Mouse (Mus musculus) right cerebral cortex, adult 2 months (tissue): Measurements from ENCODE around the gene Ets1.

Experiments
- DNase-seq, 2 experiments: peaks; one replicate each; pipeline ENCODE4 v3.0.0; 2021 to 2022; ENCODE audit warnings: low spot score in 2 of 2

The Ets1 gene

DNA sequence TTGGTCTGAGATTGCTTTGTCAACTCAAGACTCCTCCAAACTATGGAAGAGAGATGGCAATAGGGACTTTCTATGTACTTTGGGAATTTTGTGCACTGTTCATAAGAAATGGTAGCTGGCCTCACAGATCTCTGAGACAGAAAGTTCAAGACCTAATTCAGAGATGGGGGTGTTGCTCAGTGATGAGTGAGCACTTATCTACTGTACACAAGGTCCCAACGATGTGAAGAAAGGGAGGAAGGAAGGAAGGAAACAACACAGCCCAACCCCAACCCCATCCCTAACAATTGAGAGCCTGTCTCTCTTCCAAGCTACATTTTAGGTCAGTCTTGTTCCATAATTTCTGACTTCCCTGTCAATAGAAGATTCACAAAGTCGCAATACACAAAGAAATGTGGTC is 125.3 kb downstream of the Ets1 start:
- DNase-seq = no peak

DNA sequence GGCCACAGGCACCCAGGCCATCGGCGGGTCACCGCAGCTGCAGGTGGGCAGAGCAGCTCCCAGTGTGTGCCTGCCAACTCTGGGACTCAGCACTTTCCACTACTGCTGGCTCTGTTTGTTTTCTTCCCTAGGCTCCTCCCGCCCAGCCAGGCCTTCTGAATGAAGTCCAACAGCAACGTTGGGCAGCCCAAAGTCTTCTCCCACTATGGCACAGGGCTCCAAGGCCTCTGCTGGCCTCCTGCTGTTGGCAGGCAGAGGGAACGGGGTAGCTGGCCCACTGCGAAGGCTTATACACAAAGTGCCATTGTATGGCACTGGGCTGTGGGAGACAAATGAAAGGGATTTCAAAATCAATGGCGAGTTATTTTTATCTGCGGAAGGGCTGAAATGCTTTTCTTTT is 128.4 kb downstream of the Ets1 start:
- peak in 1 of 2 experiments; percentile 16 for DNase-seq

DNA sequence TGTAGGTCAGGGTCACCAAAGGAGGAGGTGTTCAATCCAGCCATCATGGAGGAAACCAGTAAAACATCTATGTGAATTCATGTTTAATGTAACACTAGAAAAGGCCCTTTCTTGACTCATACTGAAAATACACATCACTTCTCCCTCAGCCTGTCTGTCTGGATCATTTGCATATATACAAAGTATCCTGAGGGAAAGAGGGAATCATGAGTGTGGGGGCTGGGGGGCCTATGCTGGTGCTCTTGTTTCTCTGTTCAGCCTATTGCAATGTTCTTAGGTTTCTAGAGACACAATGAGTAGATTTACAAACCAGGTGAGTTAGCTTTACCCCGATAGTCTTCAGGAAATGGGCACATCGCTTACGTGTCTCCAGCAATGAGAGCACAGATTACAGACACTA is 129.1 kb downstream of the Ets1 start:
- no peak for DNase-seq

DNA sequence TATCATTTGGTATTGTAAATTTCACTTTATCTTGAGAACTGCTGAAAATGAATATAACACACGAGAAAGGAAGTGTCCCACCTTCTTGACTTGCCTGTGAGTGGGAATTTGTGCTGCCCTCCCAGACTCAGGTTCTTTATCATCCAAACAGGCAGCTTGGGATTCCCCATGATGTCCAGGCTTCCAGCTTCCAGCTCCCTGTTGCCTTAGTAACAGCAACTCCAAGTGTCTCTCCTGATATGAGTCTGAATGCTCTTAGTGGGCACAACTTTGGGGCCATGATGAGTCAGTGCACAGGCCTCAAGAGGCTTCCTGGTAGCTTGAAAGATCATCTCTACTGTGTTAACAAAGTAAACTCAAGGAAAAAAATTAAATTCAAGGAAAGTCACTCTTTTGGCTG is 142.8 kb downstream of the Ets1 start:
- DNase-seq = no peak

DNA sequence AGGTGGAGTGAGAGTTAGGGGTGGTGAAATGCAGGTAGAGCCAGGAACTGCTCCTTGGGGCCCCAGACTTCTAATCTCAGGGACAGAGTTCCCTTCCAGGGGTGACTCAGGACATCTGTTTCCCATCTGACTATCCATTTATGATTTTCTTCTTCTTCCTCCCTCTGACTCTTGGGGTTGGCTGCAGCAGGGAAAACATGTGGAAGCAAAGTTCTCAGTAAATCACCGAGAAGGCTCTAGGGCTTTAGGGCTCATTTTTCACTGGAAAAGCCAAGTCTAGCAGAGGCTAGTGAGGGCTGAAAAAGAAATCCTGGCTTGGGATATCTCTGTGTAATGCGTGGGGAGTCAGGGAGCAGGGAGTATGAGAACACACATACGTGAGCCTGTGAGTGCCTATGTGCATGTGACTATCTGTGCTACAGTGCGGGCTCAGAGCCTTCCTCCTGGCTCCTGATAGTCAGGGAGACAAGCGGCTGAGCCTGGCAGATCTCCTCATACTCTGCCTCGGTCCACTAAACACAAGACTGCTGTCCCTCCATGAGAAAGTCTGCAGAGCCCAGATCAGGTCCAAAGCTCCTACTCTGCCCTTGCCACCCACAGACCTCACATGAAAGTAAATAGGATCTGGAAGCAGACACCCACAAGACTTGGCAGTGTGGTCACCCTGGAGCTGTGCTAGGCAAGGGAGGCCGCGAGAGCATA is 146.5 kb downstream of the Ets1 start:
- no peak for DNase-seq

DNA sequence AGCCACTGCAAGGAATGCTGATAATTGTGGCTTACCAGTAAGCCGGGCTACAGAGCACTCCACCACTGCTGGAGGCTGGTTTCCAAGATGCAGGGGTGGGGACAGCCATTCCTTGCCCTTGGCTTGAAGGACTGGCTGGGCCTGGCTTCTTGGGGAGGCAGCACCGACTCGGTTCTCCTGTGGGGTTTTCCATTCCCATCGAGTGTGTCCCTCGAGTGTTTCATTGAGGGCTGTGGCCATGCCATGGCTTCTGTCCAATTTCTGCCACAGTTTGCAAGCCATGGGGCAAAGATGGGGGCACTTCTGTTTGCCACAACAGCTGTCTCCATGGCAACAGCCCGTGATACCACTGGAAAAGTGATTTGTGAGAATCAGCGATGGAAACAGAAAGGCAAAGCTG is 151.1 kb downstream of the Ets1 start:
- DNase-seq = no peak

DNA sequence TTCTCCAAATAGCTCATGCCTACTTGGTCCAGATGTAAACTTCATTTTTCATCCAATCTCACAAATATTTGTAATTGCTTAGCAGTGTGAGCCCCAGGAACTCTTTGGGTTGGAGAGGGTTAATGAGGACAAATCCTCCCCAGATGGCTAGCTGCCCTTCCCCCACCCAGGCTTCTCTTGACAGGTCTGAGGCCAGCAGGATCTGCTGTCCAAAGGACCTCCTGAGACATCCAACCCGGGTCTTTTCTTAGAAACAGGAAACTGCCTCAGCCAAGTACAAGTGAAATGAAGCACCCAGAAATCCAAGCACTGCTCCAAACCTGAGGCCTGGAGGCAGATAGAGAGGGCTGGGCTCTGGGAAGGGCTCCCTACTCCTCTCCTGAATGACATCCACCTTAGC is 151.6 kb downstream of the Ets1 start:
- no peak for DNase-seq

DNA sequence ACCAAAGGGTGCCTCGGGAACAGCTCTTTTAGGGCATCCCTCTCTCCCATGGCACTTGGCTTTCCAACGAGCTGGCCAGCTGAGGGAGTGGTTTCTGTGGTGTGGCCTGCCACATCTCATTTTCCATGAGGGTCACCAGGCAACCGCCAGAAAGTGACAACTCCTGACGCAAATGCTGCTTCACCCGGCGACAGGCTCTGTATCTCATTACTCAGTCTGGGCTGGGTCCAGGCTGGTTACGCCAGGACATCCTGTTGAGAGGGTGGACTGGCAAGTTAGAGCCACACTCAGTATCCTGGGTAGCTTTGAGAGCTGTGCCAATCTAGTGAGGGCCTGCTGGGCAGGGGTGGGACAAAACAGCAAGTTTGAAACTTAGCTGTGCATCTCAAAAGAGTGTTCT is 153.3 kb downstream of the Ets1 start:
- DNase-seq = no peak

DNA sequence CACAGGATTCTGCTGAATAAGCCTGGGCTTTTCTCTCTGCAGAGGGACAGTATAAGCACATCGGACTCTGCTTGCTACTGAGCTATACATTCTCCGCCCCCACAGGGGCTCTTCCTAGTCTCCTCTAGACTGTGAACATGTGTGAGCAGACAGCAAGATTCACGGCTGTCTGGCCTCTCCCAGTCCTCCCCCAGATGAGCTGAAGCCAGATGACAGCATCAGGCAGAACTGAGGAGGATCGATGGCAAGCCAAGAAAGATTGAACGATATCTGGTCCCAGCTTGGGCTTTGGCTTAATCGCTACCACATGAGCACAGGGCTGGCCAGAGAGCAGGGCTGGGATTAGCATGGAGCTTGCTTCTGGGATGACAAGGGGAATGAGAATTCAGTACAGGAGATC is 155.7 kb downstream of the Ets1 start:
- no peak for DNase-seq

DNA sequence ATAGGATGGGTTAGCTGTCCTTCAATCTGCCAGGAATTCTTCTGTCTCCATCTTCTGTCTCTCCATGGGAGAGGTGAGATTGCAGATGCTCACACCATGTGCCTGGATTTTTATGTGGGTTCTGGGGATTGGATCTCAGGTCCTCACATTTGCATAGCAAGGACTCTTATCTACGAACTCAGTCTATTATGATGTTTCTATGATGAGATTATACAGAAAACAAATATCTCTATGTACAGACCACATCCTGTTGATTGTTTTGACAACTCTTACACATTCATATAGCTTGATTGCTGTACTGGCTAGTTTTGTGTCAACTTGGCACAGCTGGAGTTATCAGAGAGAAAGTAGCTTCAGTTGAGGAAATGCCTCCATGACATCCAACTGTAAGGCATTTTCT is 162.2 kb downstream of the Ets1 start:
- DNase-seq = no peak

DNA sequence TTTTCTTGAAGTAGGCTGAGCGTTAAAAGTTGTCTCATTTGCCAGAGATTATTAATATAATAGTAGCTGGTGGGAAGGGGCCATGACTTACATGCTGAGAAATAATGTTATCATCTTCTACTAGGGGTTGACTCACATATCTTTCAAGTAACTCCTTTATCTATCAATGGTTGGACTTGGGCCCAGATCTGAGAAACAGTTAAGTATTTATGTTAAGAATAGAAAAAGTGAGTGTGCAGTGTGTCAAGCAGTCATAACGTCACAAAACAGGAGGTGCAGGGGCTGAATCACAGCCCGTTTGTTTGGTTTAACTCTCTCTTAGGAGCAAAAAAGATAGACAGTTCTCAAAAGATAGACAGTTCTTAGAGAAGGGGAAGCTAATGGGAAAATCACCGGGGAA is 170.1 kb downstream of the Ets1 start:
- no peak for DNase-seq
